Comparison of ENCODE assay signal across 22 mouse cellular contexts in the genomic region with DNA sequence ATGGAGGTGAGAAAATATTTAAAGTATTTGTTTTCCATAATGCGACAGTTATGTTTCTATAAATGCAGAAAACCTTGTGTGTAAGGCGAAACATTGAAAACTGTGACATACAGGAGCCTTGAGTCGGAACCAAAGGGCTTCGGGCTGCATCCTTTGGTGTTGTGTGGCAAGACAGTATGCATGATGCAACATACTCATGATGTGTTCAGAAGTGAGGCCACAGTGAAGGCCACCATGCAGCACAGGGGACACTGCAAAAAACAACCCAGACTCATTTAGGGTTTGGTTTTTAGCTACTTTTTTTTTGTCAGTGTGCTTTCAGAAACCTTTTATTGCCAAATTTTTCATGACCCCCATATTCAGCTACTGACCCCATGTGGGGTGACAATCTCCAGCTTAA. TPM values are rescaled to one million over a fixed set of nuclear protein-coding genes. Genes with fewer than 3 reads are reported as not detected.
"Had no signal": no experiment of that assay in that cellular context is flagged by ENCODE, and none has a peak within 500 bp of the region (broad histone marks: within the 10 kb centered on the region; RNA-seq: fewer than 3 reads in every experiment).

No protein-coding gene starts in this region.

- DNase-seq: lung, adult 2 months; lung, postnatal 14 days; lung, postnatal 36 days; right cerebral cortex, postnatal 14 days; thymus, adult 2 months; thymus, postnatal 25 days; thymus, postnatal 4 days had no signal

RNA-seq across cellular contexts. Expression of gene Krt76, which starts 2.5 kb away (rescaled TPM):
- total RNA-seq: megakaryocyte progenitor cell, adult 5-6 weeks; midbrain, postnatal 0 days; monocyte, adult 5-6 weeks; neutrophil, adult 5-6 weeks had no signal
- polyA plus RNA-seq: lung, embryonic 15.5 days; lung, postnatal 0 days; macrophage; midbrain, embryonic 11.5 days; midbrain, embryonic 13.5 days; midbrain, embryonic 15.5 days; midbrain, postnatal 0 days; neural tube, embryonic 12.5 days; neural tube, embryonic 14.5 days; spleen, adult 2 months; stomach, embryonic 15.5 days had no signal

RNA-seq across cellular contexts. Expression of gene Krt77, which starts 25.7 kb away (rescaled TPM):
- total RNA-seq: megakaryocyte progenitor cell, adult 5-6 weeks; monocyte, adult 5-6 weeks; neutrophil, adult 5-6 weeks had no signal
- polyA plus RNA-seq: lung, adult 2 months; lung, embryonic 15.5 days; lung, postnatal 0 days; macrophage; midbrain, embryonic 11.5 days; midbrain, embryonic 13.5 days; neural tube, embryonic 12.5 days; spleen, adult 2 months had no signal

RNA-seq across cellular contexts. Expression of gene Krt4, which starts 29.3 kb away (rescaled TPM):
- total RNA-seq: monocyte, adult 5-6 weeks had no signal
- polyA plus RNA-seq: macrophage; midbrain, embryonic 11.5 days; midbrain, postnatal 0 days; neural tube, embryonic 12.5 days; spleen, adult 2 months; testis, adult 2 months had no signal

RNA-seq across cellular contexts. Expression of gene Krt1, which starts 44.6 kb away (rescaled TPM):
- total RNA-seq: megakaryocyte progenitor cell, adult 5-6 weeks; monocyte, adult 5-6 weeks; neutrophil, adult 5-6 weeks had no signal
- polyA plus RNA-seq: macrophage; testis, adult 2 months had no signal

RNA-seq across cellular contexts. Expression of gene Krt79, which starts 44.9 kb away (rescaled TPM):
- total RNA-seq: megakaryocyte progenitor cell, adult 5-6 weeks; monocyte, adult 5-6 weeks; neutrophil, adult 5-6 weeks had no signal
- polyA plus RNA-seq: macrophage; spleen, adult 2 months had no signal
